Mouse (Mus musculus) monocyte, adult 5-6 weeks (primary cell): ENCODE results near the gene Gpr182. TPM values are rescaled to one million over a fixed set of nuclear protein-coding genes. Genes with fewer than 3 reads are reported as not detected.

Experiments
- ATAC-seq: fragments of 153-309, 156-312 bp; replicated peaks from 2 replicates; pipeline ENCODE4 v1.8.0; 2017; ENCODE audit warnings: mild to moderate bottlenecking; ENCODE audit not compliant: low TSS enrichment, insufficient number of reproducible peaks, severe bottlenecking, poor library complexity, low FRiP score
- total RNA-seq: library from RNA; stranded (forward); fragments of 200-1000, 200-491, 200-594 nt; gene quantifications from 3 replicates; pipeline ENCODE4 v1.2.3, GENCODE M21; 2017

Gene Gpr182
- total RNA-seq, 1 experiment from 2014 or later: not detected

GRCm38 (mm10) chr10:127705783-127706182 is 45.7 kb downstream of the Gpr182 start:
- no peak for ATAC-seq

- ATAC-seq: no peak
Observed at GRCm38 (mm10) chr10:127704766-127705220, 46.7 kb downstream of the Gpr182 start, which contains the start of gene Myo1a. Gene Myo1a (plus strand): TSS chr10:127705170.

GRCm38 (mm10) chr10:127704293-127704692 is 47.2 kb downstream of the Gpr182 start:
- no peak for ATAC-seq

- ATAC-seq: no peak
Observed at GRCm38 (mm10) chr10:127703299-127703698, 48.2 kb downstream of the Gpr182 start.

- ATAC-seq: no peak
Observed at GRCm38 (mm10) chr10:127698966-127699365, 52.6 kb downstream of the Gpr182 start.

Other genes starting within 250 kb of the Gpr182 start
- gene Ndufa4l2, start 236.8 kb downstream of the Gpr182 start, total RNA-seq: not detected in 3 replicates
- 7.9 to 28.8 TPM (median 11.5 TPM) in 3 replicates for gene Shmt2, start 229.3 kb downstream of the Gpr182 start, total RNA-seq
- gene Nxph4, start 217.2 kb downstream of the Gpr182 start, total RNA-seq: not detected in 3 replicates
- gene Lrp1, start 130.6 kb downstream of the Gpr182 start, total RNA-seq: 147 to 219 TPM (median 171 TPM) in 3 replicates
- gene Stat6, start 108.7 kb downstream of the Gpr182 start, total RNA-seq: 171 to 211 TPM (median 204 TPM) in 3 replicates
- 16.1 to 28.4 TPM (median 17.2 TPM) in 3 replicates for gene Nemp1, start 84.8 kb downstream of the Gpr182 start, total RNA-seq
- 12.6 to 35.9 TPM (median 17.8 TPM) in 3 replicates for gene Nab2, start 83.2 kb downstream of the Gpr182 start, total RNA-seq
- gene Myo1a, start 46.6 kb downstream of the Gpr182 start, total RNA-seq: 1.6 TPM in 1 of 3 replicates, not detected in the others
- gene Tac2, start 27.3 kb downstream of the Gpr182 start, total RNA-seq: not detected in 3 replicates
- 4.8 to 9.7 TPM (median 6.3 TPM) in 3 replicates for gene Zbtb39, start 12.2 kb downstream of the Gpr182 start, total RNA-seq
- gene Rdh1, start 8.0 kb upstream of the Gpr182 start, total RNA-seq: not detected in 3 replicates
- not detected in 3 replicates for gene Rdh16f1, start 8.1 kb upstream of the Gpr182 start, total RNA-seq
- 0.19 to 1.2 TPM (median 1.0 TPM) in 3 replicates for gene Rdh9, start 24.7 kb upstream of the Gpr182 start, total RNA-seq
- not detected in 3 replicates for gene Rdh16, start 49.4 kb upstream of the Gpr182 start, total RNA-seq
- not detected in 3 replicates for gene Rdh19, start 98.2 kb upstream of the Gpr182 start, total RNA-seq
- not detected in 3 replicates for gene Rdh16f2, start 114.7 kb upstream of the Gpr182 start, total RNA-seq
- not detected in 3 replicates for gene Rdh7, start 137.1 kb upstream of the Gpr182 start, total RNA-seq
- gene Sdr9c7, start 146.8 kb upstream of the Gpr182 start, total RNA-seq: not detected in 3 replicates